Mouse (Mus musculus) liver, embryonic 14.5 days (tissue): ENCODE results near the gene AA986860.

Experiments used
- CTCF ChIP-seq: IDR thresholded peaks from 2 replicates; pipeline ENCODE4 v1.5.1; 2016; ENCODE audit warnings: antibody characterized with exemption, low read depth, control low read depth
- EP300 ChIP-seq: IDR thresholded peaks from 2 replicates; pipeline ENCODE4 v1.6.1; 2016; ENCODE audit warnings: antibody characterized with exemption, low read depth

DNA sequence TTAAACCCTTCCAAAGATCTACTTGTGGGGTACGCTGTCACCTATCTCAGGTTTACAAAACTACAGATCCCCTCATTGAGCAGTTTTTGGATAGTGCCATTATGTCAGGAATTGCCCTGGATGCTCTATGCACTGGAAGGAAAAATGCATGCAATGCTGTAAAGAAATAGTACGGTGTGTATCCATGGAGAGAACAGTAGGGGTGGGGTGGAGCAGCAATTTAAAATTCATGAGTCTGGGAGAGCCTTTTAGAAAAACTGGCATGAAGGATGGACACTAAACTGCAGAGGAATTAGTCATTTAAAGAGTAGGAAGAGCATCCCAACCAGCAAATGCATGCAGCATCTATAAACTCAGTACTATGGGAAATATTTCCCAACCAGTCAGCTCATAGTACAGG lies 5.4 kb upstream of the AA986860 start:
- TF ChIP-seq CTCF (no peak), EP300 (no peak)
